Mouse (Mus musculus): ENCODE data around the gene Wnt5a.

Wnt5a gene

GRCm38 (mm10) chr14:28504101-28505050 lies at the start of gene Wnt5a:
Wnt5a (plus strand) TSS chr14:28504750.
- DNase-seq (ENCODE audit: low read depth): no peak

- no peak for DNase-seq (ENCODE audit: low read depth)
These were observed 48.0 kb upstream of the Wnt5a start for GRCm38 (mm10) chr14:28456372-28457076.

DNA sequence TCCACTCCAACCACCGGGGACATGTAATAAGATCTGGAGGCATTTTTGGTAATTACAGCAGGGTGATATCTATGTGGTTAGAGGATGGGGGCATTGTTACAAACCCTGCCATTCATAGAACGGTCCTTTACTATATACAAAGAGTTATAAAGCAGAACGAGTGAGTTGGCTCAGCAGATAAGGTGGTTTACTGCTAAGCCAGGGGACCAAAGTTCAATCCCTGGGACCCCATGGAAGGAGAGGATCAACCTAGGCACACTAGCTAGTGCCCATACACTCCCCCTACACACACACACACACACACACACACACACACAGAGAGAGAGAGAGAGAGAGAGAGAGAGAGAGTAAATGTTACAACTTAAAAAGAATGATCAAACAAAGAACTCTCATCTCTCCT lies 47.1 kb upstream of the Wnt5a start:
- no peak for DNase-seq (ENCODE audit: low read depth)

- DNase-seq (ENCODE audit: low read depth): no peak
These were observed 36.6 kb upstream of the Wnt5a start for GRCm38 (mm10) chr14:28467956-28468355.

- no peak for DNase-seq (ENCODE audit: low read depth)
These were observed 34.9 kb upstream of the Wnt5a start for GRCm38 (mm10) chr14:28469696-28470095.

DNA sequence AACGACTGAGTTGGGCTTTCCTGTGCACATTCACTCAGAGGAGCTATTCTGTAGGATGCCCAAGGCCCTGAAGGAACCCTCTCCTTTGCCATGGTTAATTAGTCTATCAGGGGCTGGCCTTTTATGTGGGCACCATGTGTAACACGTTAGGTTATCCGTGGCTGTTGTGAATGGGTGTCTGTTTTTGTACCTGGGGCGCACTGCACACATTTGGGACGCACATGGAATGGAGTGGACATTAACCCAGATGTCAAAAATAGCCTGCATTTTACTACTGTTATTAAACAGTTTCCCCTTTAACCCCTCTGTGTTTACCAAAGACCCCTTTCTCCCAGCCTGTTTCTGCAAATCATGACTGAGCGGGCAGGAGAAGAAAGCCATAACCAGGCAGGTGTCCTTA lies 34.3 kb upstream of the Wnt5a start:
- DNase-seq (ENCODE audit: low read depth): no peak

DNA sequence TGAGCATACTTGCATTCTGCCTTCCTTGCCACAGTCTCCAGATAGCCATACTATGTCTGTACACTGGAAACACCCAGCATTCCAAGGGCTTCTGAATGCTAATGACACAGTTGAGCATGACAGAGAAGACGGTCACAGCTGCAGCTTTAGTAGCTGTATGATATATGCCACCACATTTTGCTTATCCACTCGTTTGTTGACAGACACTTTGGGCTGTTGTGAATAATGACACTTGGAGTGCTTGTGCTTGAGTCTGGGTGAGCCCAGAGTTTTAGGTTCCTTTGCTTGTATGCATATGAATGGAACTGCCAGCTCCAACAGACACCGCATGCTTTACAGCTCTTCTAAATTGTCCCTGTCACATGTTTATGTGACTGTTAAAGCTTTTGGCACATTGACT lies 29.5 kb upstream of the Wnt5a start:
- no peak for DNase-seq (ENCODE audit: low read depth)

- DNase-seq (ENCODE audit: low read depth): no peak
These were observed 29.1 kb upstream of the Wnt5a start for GRCm38 (mm10) chr14:28475421-28475820.

DNA sequence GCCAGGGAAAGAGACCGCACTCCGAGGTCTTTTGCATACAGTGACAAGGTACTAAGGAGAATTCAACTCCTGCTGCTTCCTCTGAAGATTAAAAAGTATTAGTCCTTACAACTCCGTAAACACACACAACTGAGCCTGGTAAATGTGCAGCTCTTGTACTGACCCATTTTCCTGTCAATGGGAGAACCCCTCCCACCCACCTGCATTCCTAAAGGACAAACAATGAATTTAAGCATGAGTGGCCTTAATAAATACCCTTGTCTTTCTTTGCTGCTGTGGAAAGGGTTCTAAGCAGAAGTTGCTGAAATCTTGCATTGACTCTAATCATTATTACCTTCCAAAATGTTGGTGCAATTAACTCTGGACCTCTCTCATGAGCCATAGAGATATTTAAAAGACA lies 27.8 kb upstream of the Wnt5a start:
- no peak for DNase-seq (ENCODE audit: low read depth)

GRCm38 (mm10) chr14:28480866-28481265 lies 23.7 kb upstream of the Wnt5a start:
- DNase-seq (ENCODE audit: low read depth): no peak

DNA sequence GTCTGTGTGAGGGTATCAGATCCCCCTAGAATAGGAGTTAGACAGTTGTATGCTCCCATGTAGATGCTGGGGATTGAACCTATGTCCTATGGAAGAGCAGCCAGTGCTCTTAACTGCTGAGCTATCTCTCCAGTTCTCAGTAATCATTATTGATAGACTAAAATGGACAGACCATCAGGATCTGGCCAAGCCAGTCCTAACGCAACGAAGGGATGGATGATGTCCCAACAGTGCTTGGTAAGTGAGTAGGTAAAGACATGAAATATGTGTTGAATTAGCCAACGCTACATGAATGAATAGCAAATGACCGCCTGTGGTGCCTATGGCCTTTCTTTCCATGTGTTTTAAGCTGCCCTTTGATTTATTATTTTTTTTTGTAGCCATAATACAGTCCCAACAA lies 10.7 kb upstream of the Wnt5a start:
- DNase-seq (ENCODE audit: low read depth): no peak

GRCm38 (mm10) chr14:28494273-28494672 lies 10.3 kb upstream of the Wnt5a start:
- DNase-seq (ENCODE audit: low read depth): no peak

DNA sequence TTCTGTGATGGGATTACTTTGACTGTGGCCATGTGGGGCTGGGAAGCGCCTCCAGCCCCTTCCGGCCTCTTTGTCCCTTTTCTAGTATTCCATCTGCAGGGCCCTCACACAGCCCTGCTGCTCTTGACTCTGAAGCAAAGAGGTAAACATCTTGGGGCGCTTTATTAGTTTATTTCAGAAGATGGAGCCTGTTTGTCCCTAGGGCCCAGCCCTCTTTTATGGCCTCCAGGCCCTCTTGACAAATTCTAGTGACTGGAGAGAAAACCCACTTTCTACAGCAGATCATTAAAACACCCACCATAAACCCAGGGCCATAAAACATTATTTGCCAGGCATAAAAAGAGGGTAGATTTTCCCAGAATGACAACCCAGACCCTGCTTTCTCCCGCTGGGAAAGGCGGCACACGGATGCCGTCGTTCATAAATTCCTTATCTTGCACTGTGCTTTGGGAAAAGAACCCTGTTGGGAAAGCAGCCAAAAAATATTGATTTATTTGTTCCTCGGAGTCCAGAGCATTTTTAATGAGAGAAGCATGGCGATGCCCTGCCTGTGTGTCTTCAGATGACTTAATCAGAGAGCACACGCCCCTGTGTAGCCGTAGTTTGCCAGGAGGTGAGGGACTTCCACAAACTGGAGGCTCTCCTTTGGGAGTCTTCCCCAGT lies 3.2 kb upstream of the Wnt5a start:
- no peak for DNase-seq (ENCODE audit: low read depth)

DNA sequence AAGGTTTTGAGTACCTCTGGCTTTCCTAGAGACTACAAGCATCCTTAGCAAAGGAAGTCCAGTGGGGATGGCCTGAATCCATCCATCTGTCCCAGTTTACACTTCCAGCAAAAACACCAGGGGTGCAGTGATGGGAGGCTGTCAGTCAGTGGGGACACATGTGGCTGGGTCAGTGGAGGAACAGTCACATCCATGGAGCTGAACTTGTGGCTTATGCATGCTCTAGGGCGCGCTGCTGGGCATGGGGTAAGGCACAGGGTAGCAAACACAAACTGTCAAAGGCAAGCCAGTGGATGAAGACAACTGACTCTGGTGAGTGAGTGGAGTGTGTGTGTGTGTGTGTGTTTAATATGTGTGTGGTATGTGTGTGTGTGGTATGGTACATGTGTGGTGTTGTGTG lies 1.3 kb upstream of the Wnt5a start:
- DNase-seq (ENCODE audit: low read depth): no peak

DNA sequence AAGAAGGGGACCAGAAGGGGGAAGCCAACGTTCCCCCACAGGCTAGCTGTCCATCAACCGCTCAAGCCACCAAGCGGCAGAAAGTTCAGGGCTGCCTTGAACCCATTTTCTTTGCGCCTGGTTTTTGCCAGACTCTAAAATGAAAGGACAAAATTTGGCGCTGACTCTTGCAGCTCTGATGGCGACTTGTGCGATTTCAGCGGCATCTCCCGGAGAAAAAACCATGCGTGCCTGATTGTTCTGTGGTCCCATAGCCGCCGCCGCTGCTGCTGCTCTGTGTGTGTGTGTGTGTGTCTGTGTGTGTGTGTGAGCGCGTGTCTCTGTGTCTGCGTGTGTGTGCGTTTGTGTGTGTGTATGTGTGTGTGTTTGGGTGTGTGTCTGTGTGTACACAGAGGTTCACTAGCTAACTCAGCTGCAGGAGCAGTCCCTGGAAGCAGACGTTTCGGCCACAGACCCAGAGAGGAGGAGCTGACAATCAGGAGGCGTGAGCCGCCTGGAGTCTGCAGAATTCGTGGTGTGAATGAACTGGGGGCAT lies 568 bp downstream of the Wnt5a start:
- DNase-seq (ENCODE audit: low read depth): no peak

GRCm38 (mm10) chr14:28505586-28506375 lies 1.2 kb downstream of the Wnt5a start:
- DNase-seq (ENCODE audit: low read depth): no peak

- no peak for DNase-seq (ENCODE audit: low read depth)
These were observed 1.9 kb downstream of the Wnt5a start for GRCm38 (mm10) chr14:28506376-28506831.

DNA sequence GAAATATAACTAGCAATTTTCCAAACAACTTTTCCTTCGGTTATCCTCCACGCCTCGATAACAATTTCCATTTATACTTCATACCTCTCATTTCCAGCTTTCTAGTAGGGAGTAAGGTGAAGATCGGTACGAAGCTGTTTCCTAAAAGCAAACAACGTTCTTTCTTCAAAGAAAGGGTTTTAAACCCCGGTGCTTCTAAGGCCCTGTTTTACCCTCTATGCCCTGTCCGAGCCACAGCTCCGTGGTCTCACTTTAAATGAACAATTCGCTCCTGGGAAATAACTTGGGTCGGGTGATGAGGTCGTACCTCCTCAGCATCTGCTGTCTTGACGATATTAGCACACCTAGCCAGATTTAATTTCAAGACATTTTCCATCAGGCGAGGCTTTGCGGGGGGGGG lies 2.5 kb downstream of the Wnt5a start:
- no peak for DNase-seq (ENCODE audit: low read depth)

DNA sequence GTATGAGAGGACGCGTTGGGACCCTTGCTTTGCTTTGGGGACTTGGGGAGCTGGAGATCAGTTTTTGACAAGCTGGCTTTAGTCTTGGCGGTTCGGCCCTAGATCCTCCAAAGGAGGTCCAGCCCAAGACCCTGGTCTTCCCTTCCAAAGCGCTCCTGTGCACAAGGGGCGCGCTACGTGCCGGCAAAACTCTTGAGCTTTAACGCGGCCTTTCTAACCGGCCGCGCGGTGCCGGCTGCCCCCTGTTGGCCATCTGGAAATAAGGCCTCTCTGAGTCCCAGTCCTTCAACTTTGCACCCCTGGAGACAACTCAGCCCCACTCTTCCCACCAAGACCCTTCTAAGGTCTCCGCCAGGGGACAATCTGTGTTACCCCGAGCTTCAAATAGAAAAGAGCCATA lies 2.9 kb downstream of the Wnt5a start:
- DNase-seq (ENCODE audit: low read depth): no peak

DNA sequence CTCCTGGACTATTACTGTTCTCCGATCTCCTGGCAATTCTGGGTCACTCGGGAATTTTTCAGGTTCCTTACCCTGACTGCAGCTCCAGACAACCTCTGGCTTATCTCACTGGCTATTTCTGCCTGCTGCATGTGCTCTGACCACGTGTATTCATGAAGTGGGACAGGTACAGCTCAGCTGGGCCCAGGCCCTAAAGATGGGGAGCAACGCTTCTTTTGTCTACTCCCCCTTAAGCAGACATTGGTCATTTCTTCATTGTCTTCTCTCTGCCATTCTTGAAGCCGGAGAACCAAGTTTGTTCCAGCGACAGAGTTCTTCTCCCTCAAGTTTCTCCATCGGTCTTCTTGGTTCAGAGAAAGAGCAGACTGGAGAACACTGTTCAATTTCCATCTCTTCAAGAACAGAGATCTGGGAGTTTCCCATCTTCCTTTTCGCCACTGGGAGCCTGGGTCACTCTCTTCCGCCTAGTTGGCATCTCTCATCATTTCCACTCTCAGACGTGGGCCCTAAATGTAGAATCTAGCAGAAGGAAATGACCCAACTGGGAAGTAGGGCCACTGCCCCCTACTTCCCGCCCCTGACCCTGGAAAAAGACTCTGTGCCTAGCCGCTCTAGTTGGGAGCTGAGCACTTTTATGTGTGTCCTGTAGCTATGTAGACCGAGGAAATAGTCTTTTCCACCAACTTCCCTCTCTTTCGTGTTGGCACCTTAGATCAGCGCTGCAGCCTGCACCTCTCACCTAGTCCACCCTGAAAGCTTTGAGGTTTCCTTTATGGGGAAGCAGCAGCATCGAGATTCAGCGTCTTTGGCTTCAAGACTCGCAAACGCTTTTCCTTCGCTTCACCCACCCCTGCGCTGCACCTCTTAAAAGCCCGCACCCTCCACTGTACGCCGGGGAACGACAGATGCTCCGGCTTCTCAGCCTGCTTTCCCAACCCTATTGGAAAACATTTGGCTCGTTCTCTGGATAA lies 4.0 kb downstream of the Wnt5a start:
- DNase-seq (ENCODE audit: low read depth): no peak
